Mouse (Mus musculus) cerebellum, adult 2 months (tissue): ENCODE measurements around the gene Hdac7.

Experiments
- CTCF ChIP-seq: fragments of 200-500 bp; IDR thresholded peaks from 2 replicates; pipeline ENCODE4 v1.5.1; 2011; ENCODE audit warnings: low read depth, mild to moderate bottlenecking, control low read depth, low read length, moderate library complexity, borderline replicate concordance; ENCODE audit not compliant: insufficient read depth
- POLR2A ChIP-seq: fragments of 200-500 bp; IDR thresholded peaks from 2 replicates; pipeline ENCODE4 v1.6.1; 2011; ENCODE audit warnings: low read length, control low read depth, borderline replicate concordance; ENCODE audit not compliant: insufficient read depth

DNA sequence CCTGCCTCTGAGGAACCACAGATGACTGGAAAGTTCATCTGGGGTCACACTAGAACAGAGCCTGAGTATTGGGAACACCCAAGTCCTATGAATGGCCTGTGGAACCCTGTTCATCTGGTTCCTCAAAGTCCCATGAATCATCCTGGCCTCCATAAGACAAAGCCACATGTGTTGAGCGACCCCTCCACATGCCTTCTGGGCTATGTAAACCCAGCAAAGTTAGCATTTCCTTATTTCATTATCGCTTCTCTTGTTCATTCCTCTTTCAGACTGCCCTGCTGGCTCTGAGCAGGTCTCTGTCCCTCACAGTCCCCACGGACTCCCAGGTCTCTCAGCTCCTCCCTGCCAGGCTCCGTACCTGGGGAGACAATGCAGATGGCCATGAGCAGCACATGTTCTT is 14.1 kb upstream of the Hdac7 start:
- no peak for TF ChIP-seq POLR2A
- TF ChIP-seq CTCF: no peak
